Mouse (Mus musculus) intestine, embryonic 16.5 days (tissue): ENCODE measurements around the gene Trp53tg5. TPM values are rescaled to one million over a fixed set of nuclear protein-coding genes. Genes with fewer than 3 reads are reported as not detected.

ENCODE experiments used
- ATAC-seq: fragments of 200-750 bp; cut with Nextera tagmentation; 2 replicates; pipeline ENCODE4 v1.8.0; 2017; ENCODE audit warnings: moderate TSS enrichment, moderate library complexity
- H3K27ac ChIP-seq: fragments of 300-500 bp; sonication (generic); 2 replicates; pipeline ENCODE4 v1.5.1; 2014; ENCODE audit warnings: mild to moderate bottlenecking, low read length
- H3K27me3 ChIP-seq: fragments of 300-500 bp; sonication (generic); replicated peaks from 2 replicates; pipeline ENCODE4 v1.6.1; 2014; ENCODE audit warnings: low read length, control low read depth, mixed read lengths; ENCODE audit not compliant: control insufficient read depth, insufficient read depth
- H3K36me3 ChIP-seq: fragments of 300-500 bp; sonication (generic); 2 replicates; pipeline ENCODE4 v1.6.1; 2014; ENCODE audit warnings: low read length, control low read depth; ENCODE audit not compliant: control insufficient read depth, insufficient read depth
- H3K4me1 ChIP-seq: fragments of 300-500 bp; sonication (generic); 2 replicates; pipeline ENCODE4 v1.6.1; 2014; ENCODE audit warnings: low read length, control low read depth, mixed read lengths; ENCODE audit not compliant: control insufficient read depth, insufficient read depth
- H3K4me2 ChIP-seq: fragments of 300-500 bp; sonication (generic); 2 replicates; pipeline ENCODE4 v1.6.1; 2014; ENCODE audit warnings: low read depth, low read length, control low read depth
- H3K4me3 ChIP-seq: fragments of 300-500 bp; sonication (generic); 2 replicates; pipeline ENCODE4 v1.5.1; 2014; ENCODE audit warnings: mild to moderate bottlenecking, low read length
- H3K9ac ChIP-seq: fragments of 300-500 bp; sonication (generic); 2 replicates; pipeline ENCODE4 v1.6.1; 2014; ENCODE audit warnings: low read depth, low read length
- H3K9me3 ChIP-seq: fragments of 300-500 bp; sonication (generic); 2 replicates; pipeline ENCODE4 v1.6.1; 2016; ENCODE audit warnings: low read length, control low read depth; ENCODE audit not compliant: control insufficient read depth
- WGBS: fragments of 180-500 bp; shearing (Covaris S2); extraction: QIAGEN DNeasy Blood & Tissue Kit; methylation state at CpG from one replicate; pipeline ENCODE4 v1.1.7; 2014; 5-methylcytosine and 5-hydroxymethylcytosine counted together
- polyA plus RNA-seq: library from polyadenylated mRNA; unstranded; fragments of >200 nt; fragmentation: Nextera tagmentation; extraction: Ambion mirVana; gene quantifications from 2 replicates; pipeline ENCODE4 v1.2.1, GENCODE M21; 2015

Gene Trp53tg5
- polyA plus RNA-seq, 1 experiment from 2014 or later, result not detected

- peak overlapping the region; percentile 87 for H3K9ac ChIP-seq
- H3K36me3 ChIP-seq, result peaks cover 12% of the 10 kb centered on the region
- WGBS, result 6% methylated on average over 21 of the region's 21 CpGs
- ATAC-seq, result peak; percentile 59
- peak overlapping the region; percentile 95 for H3K4me2 ChIP-seq
- peak overlapping the region; percentile 94 for H3K4me3 ChIP-seq
- peak overlapping the region; percentile 45 for H3K27ac ChIP-seq
- no peaks in the 10 kb centered on the region for H3K9me3 ChIP-seq
- H3K27me3 ChIP-seq, result no peaks in the 10 kb centered on the region
- peaks cover 5% of the 10 kb centered on the region for H3K4me1 ChIP-seq
Measured at GRCm38 (mm10) chr2:164497691-164498268, 24.3 kb upstream of the Trp53tg5 start.

DNA sequence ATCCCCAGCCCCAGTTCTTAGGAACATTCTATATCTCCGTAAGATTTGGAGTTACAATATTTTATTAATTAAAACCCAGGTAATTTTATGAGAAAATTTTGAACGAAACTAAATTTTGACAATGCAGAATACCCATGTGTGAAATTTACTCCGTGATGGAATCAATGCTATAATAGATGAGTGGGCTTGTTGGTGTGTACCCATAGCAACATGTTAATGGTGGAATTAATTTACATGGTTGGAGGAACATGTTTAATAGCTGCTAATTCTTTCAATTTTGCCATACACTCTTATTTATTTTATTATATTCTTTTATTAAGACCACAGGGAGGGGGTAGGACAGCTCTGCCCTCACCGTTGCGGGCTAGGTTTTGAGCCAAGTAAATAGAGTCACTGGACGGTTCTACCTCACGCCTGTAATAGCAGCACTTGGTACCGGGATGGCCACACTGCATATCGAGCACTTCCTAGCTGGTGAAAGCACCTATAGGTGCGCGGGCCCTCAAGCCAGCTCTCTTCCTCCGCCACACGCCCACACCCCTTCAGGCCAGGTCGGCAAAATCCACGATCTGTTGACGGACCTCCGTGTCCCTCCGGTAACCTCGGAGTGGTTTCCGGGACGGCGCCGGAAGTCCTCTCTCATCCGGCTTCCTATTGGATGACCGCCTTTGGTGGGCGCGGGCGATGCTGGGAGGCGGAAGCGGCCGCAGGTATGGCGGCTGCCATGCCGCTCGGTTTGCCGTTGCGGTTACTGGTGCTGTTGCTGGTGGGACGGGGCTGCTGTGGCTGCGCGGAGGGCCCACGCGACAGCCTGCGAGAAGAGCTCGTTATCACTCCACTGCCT is 23.5 kb upstream of the Trp53tg5 start, which contains the start of gene Pigt:
Pigt (plus strand) TSS at position 674 of the 844 bp plus-strand sequence.
- peak within 1 kb of the TSS; percentile 94 for H3K4me3 ChIP-seq
- 4% methylated on average over 43 of the region's 43 CpGs for WGBS
- ATAC-seq, result peak; percentile 97
- peak within 1 kb of the TSS; percentile 87 for H3K9ac ChIP-seq
- H3K4me1 ChIP-seq, result peaks cover 5% of the 10 kb centered on the region
- no peaks in the 10 kb centered on the region for H3K9me3 ChIP-seq
- H3K36me3 ChIP-seq, result peaks cover 12% of the 10 kb centered on the region
- H3K4me2 ChIP-seq, result peak within 1 kb of the TSS; percentile 95
- peak within 1 kb of the TSS; percentile 70 for H3K27ac ChIP-seq
- no peaks in the 10 kb centered on the region for H3K27me3 ChIP-seq

GRCm38 (mm10) chr2:164496331-164496730 is 22.8 kb upstream of the Trp53tg5 start:
- H3K27me3 ChIP-seq, result no peaks in the 10 kb centered on the region
- no peak overlapping the region for H3K9ac ChIP-seq
- 59% methylated on average over 1 of the region's 1 CpGs for WGBS
- H3K36me3 ChIP-seq, result peaks cover 7% of the 10 kb centered on the region
- no peak overlapping the region for H3K27ac ChIP-seq
- no peak for ATAC-seq
- peaks cover 5% of the 10 kb centered on the region for H3K4me1 ChIP-seq
- no peak overlapping the region for H3K4me3 ChIP-seq
- no peak overlapping the region; the same call in 1 of the 2 replicates for H3K4me2 ChIP-seq
- H3K9me3 ChIP-seq, result no peaks in the 10 kb centered on the region

- H3K36me3 ChIP-seq, result no peaks in the 10 kb centered on the region
- H3K4me3 ChIP-seq, result no peak overlapping the region
- H3K9me3 ChIP-seq, result no peaks in the 10 kb centered on the region
- no peaks in the 10 kb centered on the region for H3K27me3 ChIP-seq
- ATAC-seq, result no peak
- WGBS, result 47% methylated on average over 2 of the region's 2 CpGs
- no peak overlapping the region for H3K9ac ChIP-seq
- peaks cover 5% of the 10 kb centered on the region for H3K4me1 ChIP-seq
- H3K27ac ChIP-seq, result no peak overlapping the region
- H3K4me2 ChIP-seq, result no peak overlapping the region
Measured at GRCm38 (mm10) chr2:164494126-164494525, 20.6 kb upstream of the Trp53tg5 start.

DNA sequence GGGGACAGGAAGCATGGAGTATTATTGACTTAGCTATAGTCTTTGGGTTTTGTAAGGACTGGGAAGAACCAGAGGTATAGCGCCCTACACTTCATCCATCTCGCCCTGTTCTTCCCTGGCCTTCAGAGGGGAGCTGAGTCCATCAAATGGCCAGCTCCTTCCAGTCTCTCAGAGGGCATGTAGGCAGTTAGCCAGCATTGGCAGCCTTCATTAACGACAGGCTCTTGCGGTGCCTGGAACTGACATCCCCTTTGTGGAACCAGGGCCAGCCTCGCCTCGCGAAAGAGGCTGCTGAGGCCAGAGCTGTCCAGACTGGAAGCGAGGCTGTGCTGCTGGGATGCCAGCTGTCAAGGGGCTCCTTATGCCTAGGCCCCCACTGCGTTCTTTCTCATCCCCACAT is 14.3 kb upstream of the Trp53tg5 start:
- Histone ChIP-seq H3K4me1 (peaks cover 11% of the 10 kb centered on the region), H3K36me3 (no peaks in the 10 kb centered on the region), H3K9me3 (no peaks in the 10 kb centered on the region), H3K9ac (no peak overlapping the region), H3K4me3 (no peak overlapping the region), H3K4me2 (no peak overlapping the region; the same call in 1 of the 2 replicates), H3K27me3 (no peaks in the 10 kb centered on the region), H3K27ac (no peak overlapping the region)
- 73% methylated on average over 9 of the region's 9 CpGs for WGBS
- no peak for ATAC-seq

DNA sequence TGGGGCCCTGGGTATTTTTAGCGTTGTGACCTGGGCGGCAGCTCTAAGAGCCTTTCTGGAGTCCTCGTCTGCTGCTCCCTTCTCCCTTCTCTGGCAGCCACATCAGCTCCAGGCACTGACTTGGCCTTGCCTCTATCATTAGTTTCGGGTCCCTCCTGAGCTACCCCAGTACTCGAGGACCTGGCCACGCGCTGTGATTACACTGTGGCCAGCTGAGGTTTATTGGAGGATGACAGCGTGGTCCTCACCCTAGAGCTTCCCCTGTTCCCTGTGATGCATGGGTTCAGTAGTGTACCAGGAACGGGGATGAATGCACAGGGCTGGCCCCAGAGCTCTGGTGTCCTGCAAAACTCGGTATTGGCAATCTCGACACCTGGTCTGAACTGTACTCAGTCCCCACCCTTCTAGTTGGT is 13.6 kb upstream of the Trp53tg5 start:
- Histone ChIP-seq H3K4me2 (peak overlapping the region; percentile 99), H3K27me3 (no peaks in the 10 kb centered on the region), H3K4me3 (peak overlapping the region; percentile 88), H3K9me3 (no peaks in the 10 kb centered on the region), H3K27ac (no peak overlapping the region), H3K9ac (peak overlapping the region; percentile 83), H3K36me3 (no peaks in the 10 kb centered on the region), H3K4me1 (peaks cover 11% of the 10 kb centered on the region)
- ATAC-seq, result peak; percentile 34
- 8% methylated on average over 11 of the region's 11 CpGs for WGBS

- Histone ChIP-seq H3K27ac (peak overlapping the region; percentile 6; the same call in 1 of the 2 replicates), H3K36me3 (no peaks in the 10 kb centered on the region), H3K9ac (peak overlapping the region; percentile 83), H3K4me1 (peaks cover 11% of the 10 kb centered on the region), H3K4me3 (peak overlapping the region; percentile 88), H3K4me2 (peak overlapping the region; percentile 99), H3K27me3 (no peaks in the 10 kb centered on the region), H3K9me3 (no peaks in the 10 kb centered on the region)
- under 1% methylated on average over 67 of the region's 90 CpGs for WGBS
- peak; percentile 84 for ATAC-seq
Measured at GRCm38 (mm10) chr2:164486258-164487114, 13.0 kb upstream of the Trp53tg5 start.

GRCm38 (mm10) chr2:164485681-164486257 is 12.2 kb upstream of the Trp53tg5 start, which contains the start of gene Dbndd2:
Gene Dbndd2, plus strand, starts transcription at chr2:164486106.
- peak; percentile 70 for ATAC-seq
- no peaks in the 10 kb centered on the region for H3K36me3 ChIP-seq
- no peaks in the 10 kb centered on the region for H3K9me3 ChIP-seq
- H3K27ac ChIP-seq, result peak within 1 kb of the TSS; percentile 6; the same call in 1 of the 2 replicates
- 4% methylated on average over 26 of the region's 26 CpGs for WGBS
- peak within 1 kb of the TSS; percentile 88 for H3K4me3 ChIP-seq
- H3K4me2 ChIP-seq, result peak within 1 kb of the TSS; percentile 99
- no peaks in the 10 kb centered on the region for H3K27me3 ChIP-seq
- H3K4me1 ChIP-seq, result peaks cover 11% of the 10 kb centered on the region
- H3K9ac ChIP-seq, result peak within 1 kb of the TSS; percentile 83
